Comparison of ENCODE assay signal across 14 mouse cellular contexts in genomic region chr8:57317890-57318480, GRCm38 (mm10). TPM values are rescaled to one million over a fixed set of nuclear protein-coding genes. Genes with fewer than 3 reads are reported as not detected.
DNase-seq lines count a peak whose midpoint lies in the region; ATAC-seq and TF ChIP-seq lines count a peak whose summit lies in the region.
"Had no signal": no experiment of that assay in that cellular context is flagged by ENCODE, and none has a peak within 500 bp of the region (broad histone marks: within the 10 kb centered on the region; RNA-seq: fewer than 3 reads in every experiment).

No protein-coding gene starts in this region.

- no peak overlapping the region for H3K9ac ChIP-seq in lung, embryonic 14.5 days
- H3K9ac ChIP-seq in embryonic facial prominence, embryonic 14.5 days (ENCODE audit: low read depth, low read length): peak overlapping the region; percentile 66
- peak overlapping the region; percentile 40; the same call in 1 of the 2 replicates for H3K9ac ChIP-seq in stomach, embryonic 14.5 days (replicated peaks; ENCODE audit: low read depth, low read length)

- H3K4me2 ChIP-seq in lung, embryonic 14.5 days: 0 out of 2 replicates have a peak overlapping the region, but pooled peaks have one; percentile 2
- H3K4me2 ChIP-seq in embryonic facial prominence, embryonic 14.5 days (ENCODE audit: low read depth, low read length): peak overlapping the region; percentile 67
- peak overlapping the region; percentile 55 for H3K4me2 ChIP-seq in stomach, embryonic 14.5 days (replicated peaks; ENCODE audit: low read depth, low read length)

- H3K4me3 ChIP-seq in lung, embryonic 14.5 days (ENCODE audit: low read depth, low read length): no peak overlapping the region; the same call in 1 of the 2 replicates
- peak overlapping the region; percentile 47 for H3K4me3 ChIP-seq in embryonic facial prominence, embryonic 14.5 days (ENCODE audit: low read depth, low read length)
- peak overlapping the region; percentile 89 for H3K4me3 ChIP-seq in limb, embryonic 10.5 days
- peak overlapping the region; percentile 66 for H3K4me3 ChIP-seq in stomach, embryonic 14.5 days (ENCODE audit: low read depth, low read length)
- H3K4me3 ChIP-seq: layer of hippocampus, adult 2 months had no signal

- no peak overlapping the region for H3K27ac ChIP-seq in lung, embryonic 14.5 days (ENCODE audit: low read depth)
- H3K27ac ChIP-seq in embryonic facial prominence, embryonic 14.5 days (replicated peaks; ENCODE audit: low read depth, low read length): 0 out of 2 replicates have a peak overlapping the region, but pooled peaks have one; percentile 16
- peak overlapping the region; percentile 99 for H3K27ac ChIP-seq in limb, embryonic 10.5 days
- peak overlapping the region; percentile 49; the same call in 1 of the 2 replicates for H3K27ac ChIP-seq in stomach, embryonic 14.5 days (ENCODE audit: low read length)
- H3K27ac ChIP-seq: layer of hippocampus, adult 2 months; macrophage had no signal

- H3K9me3 ChIP-seq in lung, embryonic 14.5 days (ENCODE audit: low read depth, low read length): no peaks in the 10 kb centered on the region
- H3K9me3 ChIP-seq in embryonic facial prominence, embryonic 14.5 days (ENCODE audit: control insufficient read depth, low read length): no peaks in the 10 kb centered on the region
- no peaks in the 10 kb centered on the region for H3K9me3 ChIP-seq in limb, embryonic 10.5 days (replicated peaks)
- H3K9me3 ChIP-seq in stomach, embryonic 14.5 days (ENCODE audit: control insufficient read depth, low read depth, low read length): no peaks in the 10 kb centered on the region

- no peak for DNase-seq in lung, embryonic 14.5 days
- DNase-seq in lung, postnatal 36 days: no peak
- DNase-seq in embryonic facial prominence, embryonic 14.5 days (ENCODE audit: low spot score): no peak
- peak; percentile 42 for DNase-seq in limb, embryonic 10.5 days (ENCODE audit: low spot score)
- DNase-seq in cerebellum, adult 11 months: no peak
- no peak for DNase-seq in cerebellum, postnatal 14 days
- DNase-seq: adrenal gland, postnatal 14 days; kidney, adult 2 months had no signal

- H3K4me1 ChIP-seq in lung, embryonic 14.5 days (ENCODE audit: insufficient read depth): no peaks in the 10 kb centered on the region
- peaks cover 5% of the 10 kb centered on the region for H3K4me1 ChIP-seq in embryonic facial prominence, embryonic 14.5 days (ENCODE audit: control insufficient read depth, insufficient read depth, low read length)
- H3K4me1 ChIP-seq in limb, embryonic 10.5 days: peaks cover 53% of the 10 kb centered on the region
- H3K4me1 ChIP-seq in stomach, embryonic 14.5 days (ENCODE audit: control insufficient read depth, insufficient read depth, low read length): 0 out of 2 replicates have a peak, but pooled peaks cover 3% of the 10 kb centered on the region

- H3K27me3 ChIP-seq in lung, embryonic 14.5 days (ENCODE audit: insufficient read depth, low read length): peaks cover 98% of the 10 kb centered on the region
- peaks cover 96% of the 10 kb centered on the region for H3K27me3 ChIP-seq in embryonic facial prominence, embryonic 14.5 days (replicated peaks; ENCODE audit: control insufficient read depth, insufficient read depth, low read length)
- peaks cover 84% of the 10 kb centered on the region for H3K27me3 ChIP-seq in limb, embryonic 10.5 days (ENCODE audit: low read depth, poor library complexity, severe bottlenecking)
- 0 out of 2 replicates have a peak, but pooled peaks cover 12% of the 10 kb centered on the region for H3K27me3 ChIP-seq in stomach, embryonic 14.5 days (ENCODE audit: control insufficient read depth, insufficient read depth, low read length)

- no peaks in the 10 kb centered on the region for H3K36me3 ChIP-seq in lung, embryonic 14.5 days (ENCODE audit: insufficient read depth)
- no peaks in the 10 kb centered on the region for H3K36me3 ChIP-seq in embryonic facial prominence, embryonic 14.5 days (ENCODE audit: control insufficient read depth, insufficient read depth, low read length)
- no peaks in the 10 kb centered on the region for H3K36me3 ChIP-seq in limb, embryonic 10.5 days
- H3K36me3 ChIP-seq in stomach, embryonic 14.5 days (ENCODE audit: control insufficient read depth, insufficient read depth, low read length): no peaks in the 10 kb centered on the region

- TF ChIP-seq CTCF in lung, embryonic 14.5 days (IDR thresholded peaks at IDR 0.05; ENCODE audit: low read depth): no peak

- 6% methylated on average over 5 of the region's 5 CpGs for WGBS in lung, embryonic 14.5 days
- WGBS in embryonic facial prominence, embryonic 14.5 days: 11% methylated on average over 5 of the region's 5 CpGs
- 8% methylated on average over 5 of the region's 5 CpGs for WGBS in limb, embryonic 10.5 days
- WGBS in stomach, embryonic 14.5 days: 23% methylated on average over 5 of the region's 5 CpGs

- no peak for ATAC-seq in lung, embryonic 14.5 days (ENCODE audit: insufficient read depth)
- no peak for ATAC-seq in embryonic facial prominence, embryonic 14.5 days (ENCODE audit: low read depth)
- no peak for ATAC-seq in stomach, embryonic 14.5 days (ENCODE audit: insufficient number of reproducible peaks, insufficient read depth, low FRiP score, low read depth)
- ATAC-seq in CD4-positive, CD25-positive, alpha-beta regulatory T cell, adult 4 months: no peak
- ATAC-seq: forebrain, embryonic 16.5 days had no signal

RNA-seq across cellular contexts. Expression of gene Hand2, which starts 2.8 kb away (rescaled TPM):
- polyA plus RNA-seq in lung, embryonic 14.5 days (2014; fragmentation: Nextera tagmentation; extraction: Ambion mirVana): 0.16 and 0.24 TPM in 2 replicates
- 2.9 and 3.6 TPM in 2 replicates for polyA plus RNA-seq in embryonic facial prominence, embryonic 14.5 days (2014; fragmentation: Nextera tagmentation; extraction: Ambion mirVana)
- 9.8 and 10.1 TPM in 2 replicates for polyA plus RNA-seq in limb, embryonic 10.5 days (2016; fragmentation: Nextera tagmentation; extraction: Ambion mirVana)
- polyA plus RNA-seq in stomach, embryonic 14.5 days (2014; fragmentation: Nextera tagmentation; extraction: Ambion mirVana): 17.7 and 18.3 TPM in 2 replicates
- polyA plus RNA-seq in CD4-positive, CD25-positive, alpha-beta regulatory T cell, adult 4 months (2017; shearing (Covaris generic)): not detected
- polyA plus RNA-seq: cortical plate, adult 2 months; forebrain, embryonic 16.5 days; macrophage had no signal

Comparison
In these comparisons a context has a peak if more than half of its experiments do, and no peak if none do; other contexts are left out.
1. H3K4me2 ChIP-seq: peak in every context shown above with its lines; median percentile 67 in embryonic facial prominence, embryonic 14.5 days; 55 in stomach, embryonic 14.5 days; 2 in lung, embryonic 14.5 days.